10 mouse cellular contexts compared by ENCODE assay signal in genomic region chr14:55053708-55054190, GRCm38 (mm10). TPM values are rescaled to one million over a fixed set of nuclear protein-coding genes. Genes with fewer than 3 reads are reported as not detected.
DNase-seq lines count a peak whose midpoint lies in the region; ATAC-seq lines count a peak whose summit lies in the region.
"Had no signal": no experiment of that assay in that cellular context is flagged by ENCODE, and none has a peak within 500 bp of the region (broad histone marks: within the 10 kb centered on the region; RNA-seq: fewer than 3 reads in every experiment).

No protein-coding gene starts in this region.

- DNase-seq in hindbrain, embryonic 11.5 days (ENCODE audit: low spot score) = no peak
- peak; percentile 62 for DNase-seq in layer of hippocampus, adult 9-10 months (ENCODE audit: low spot score)
- DNase-seq in retina, postnatal 1 day = peak; percentile 91
- no peak for DNase-seq in spleen, adult 12 weeks (ENCODE audit: low spot score)
- DNase-seq in T-cell, adult 2 months (ENCODE audit: low spot score) = no peak
- no peak for DNase-seq in embryo, embryonic 10.5 days (ENCODE audit: low spot score)

- H3K4me1 ChIP-seq in hindbrain, embryonic 13.5 days (replicated peaks) = peaks cover 61% of the 10 kb centered on the region
- no peaks in the 10 kb centered on the region for H3K4me1 ChIP-seq in hindbrain, embryonic 11.5 days (replicated peaks; ENCODE audit: control insufficient read depth, insufficient read depth, low read length)
- H3K4me1 ChIP-seq in embryonic facial prominence, embryonic 15.5 days = peaks cover 10% of the 10 kb centered on the region

- H3K36me3 ChIP-seq in hindbrain, embryonic 13.5 days = no peaks in the 10 kb centered on the region
- no peaks in the 10 kb centered on the region for H3K36me3 ChIP-seq in hindbrain, embryonic 11.5 days (ENCODE audit: control insufficient read depth, insufficient read depth, low read length)
- H3K36me3 ChIP-seq in embryonic facial prominence, embryonic 15.5 days = no peaks in the 10 kb centered on the region
- H3K36me3 ChIP-seq: liver, embryonic 15.5 days had no signal

- peak overlapping the region; percentile 95 for H3K27ac ChIP-seq in hindbrain, embryonic 13.5 days
- H3K27ac ChIP-seq in hindbrain, embryonic 11.5 days (ENCODE audit: low read depth, low read length) = no peak overlapping the region
- H3K27ac ChIP-seq in embryonic facial prominence, embryonic 15.5 days (replicated peaks) = no peak overlapping the region
- H3K27ac ChIP-seq: liver, embryonic 15.5 days had no signal

- peak; percentile 78 for ATAC-seq in hindbrain, embryonic 13.5 days (ENCODE audit: low FRiP score)
- ATAC-seq in hindbrain, embryonic 11.5 days (ENCODE audit: low FRiP score) = no peak
- ATAC-seq in embryonic facial prominence, embryonic 15.5 days (ENCODE audit: insufficient number of reproducible peaks, low FRiP score, low TSS enrichment, low read depth) = peak; percentile 20; the same call in 1 of the 2 replicates

- H3K9ac ChIP-seq in hindbrain, embryonic 13.5 days = peak overlapping the region; percentile 63
- no peak overlapping the region for H3K9ac ChIP-seq in hindbrain, embryonic 11.5 days (ENCODE audit: low read depth, low read length)
- H3K9ac ChIP-seq in embryonic facial prominence, embryonic 15.5 days = no peak overlapping the region
- H3K9ac ChIP-seq: liver, embryonic 15.5 days had no signal

- H3K4me3 ChIP-seq in hindbrain, embryonic 13.5 days = peak overlapping the region; percentile 35
- no peak overlapping the region for H3K4me3 ChIP-seq in hindbrain, embryonic 11.5 days (ENCODE audit: low read depth, low read length)
- H3K4me3 ChIP-seq in embryonic facial prominence, embryonic 15.5 days (replicated peaks) = no peak overlapping the region
- H3K4me3 ChIP-seq: erythroblast, embryonic 14.5 days; liver, embryonic 15.5 days had no signal

- WGBS in hindbrain, embryonic 13.5 days = 71% methylated on average over 17 of the region's 17 CpGs
- WGBS in hindbrain, embryonic 11.5 days = 90% methylated on average over 13 of the region's 17 CpGs
- WGBS in embryonic facial prominence, embryonic 15.5 days = 84% methylated on average over 17 of the region's 17 CpGs

- H3K9me3 ChIP-seq in hindbrain, embryonic 13.5 days = no peaks in the 10 kb centered on the region
- no peaks in the 10 kb centered on the region for H3K9me3 ChIP-seq in hindbrain, embryonic 11.5 days (ENCODE audit: control insufficient read depth, low read length)
- H3K9me3 ChIP-seq in embryonic facial prominence, embryonic 15.5 days (replicated peaks) = no peaks in the 10 kb centered on the region
- H3K9me3 ChIP-seq: liver, embryonic 15.5 days had no signal

- no peaks in the 10 kb centered on the region for H3K27me3 ChIP-seq in hindbrain, embryonic 13.5 days
- H3K27me3 ChIP-seq in hindbrain, embryonic 11.5 days (ENCODE audit: control insufficient read depth, insufficient read depth, low read length) = no peaks in the 10 kb centered on the region
- H3K27me3 ChIP-seq in embryonic facial prominence, embryonic 15.5 days = no peaks in the 10 kb centered on the region

- peak overlapping the region; percentile 51 for H3K4me2 ChIP-seq in hindbrain, embryonic 13.5 days
- H3K4me2 ChIP-seq in hindbrain, embryonic 11.5 days (replicated peaks; ENCODE audit: low read depth, low read length) = no peak overlapping the region
- no peak overlapping the region for H3K4me2 ChIP-seq in embryonic facial prominence, embryonic 15.5 days (replicated peaks)
- H3K4me2 ChIP-seq: liver, embryonic 15.5 days had no signal

RNA-seq across cellular contexts. Expression of gene Zfhx2, which starts 38.4 kb away (rescaled TPM):
- polyA plus RNA-seq in hindbrain, embryonic 13.5 days (2015; fragmentation: Nextera tagmentation; extraction: Ambion mirVana) = 29.4 and 31.9 TPM in 2 replicates
- 16.1 and 20.8 TPM in 2 replicates for polyA plus RNA-seq in hindbrain, embryonic 11.5 days (2014; fragmentation: Nextera tagmentation; extraction: Ambion mirVana)
- polyA plus RNA-seq in embryonic facial prominence, embryonic 15.5 days (2015; fragmentation: Nextera tagmentation; extraction: Ambion mirVana) = 4.2 and 5.0 TPM in 2 replicates

RNA-seq across cellular contexts. Expression of gene Ngdn, which starts 38.5 kb away (rescaled TPM):
- 53.4 and 53.7 TPM in 2 replicates for polyA plus RNA-seq in hindbrain, embryonic 13.5 days (2015; fragmentation: Nextera tagmentation; extraction: Ambion mirVana)
- polyA plus RNA-seq in hindbrain, embryonic 11.5 days (2014; fragmentation: Nextera tagmentation; extraction: Ambion mirVana) = 79.7 and 81.5 TPM in 2 replicates
- 70.7 and 73.9 TPM in 2 replicates for polyA plus RNA-seq in embryonic facial prominence, embryonic 15.5 days (2015; fragmentation: Nextera tagmentation; extraction: Ambion mirVana)

RNA-seq across cellular contexts. Expression of gene Thtpa, which starts 40.8 kb away (rescaled TPM):
- polyA plus RNA-seq in hindbrain, embryonic 13.5 days (2015; fragmentation: Nextera tagmentation; extraction: Ambion mirVana) = 29.8 and 30.7 TPM in 2 replicates
- polyA plus RNA-seq in hindbrain, embryonic 11.5 days (2014; fragmentation: Nextera tagmentation; extraction: Ambion mirVana) = 18.2 and 20.9 TPM in 2 replicates
- polyA plus RNA-seq in embryonic facial prominence, embryonic 15.5 days (2015; fragmentation: Nextera tagmentation; extraction: Ambion mirVana) = 21.5 and 22.4 TPM in 2 replicates

RNA-seq across cellular contexts. Expression of gene Ap1g2, which starts 52.6 kb away (rescaled TPM):
- 6.5 and 6.6 TPM in 2 replicates for polyA plus RNA-seq in hindbrain, embryonic 13.5 days (2015; fragmentation: Nextera tagmentation; extraction: Ambion mirVana)
- polyA plus RNA-seq in hindbrain, embryonic 11.5 days (2014; fragmentation: Nextera tagmentation; extraction: Ambion mirVana) = 9.0 and 9.4 TPM in 2 replicates
- polyA plus RNA-seq in embryonic facial prominence, embryonic 15.5 days (2015; fragmentation: Nextera tagmentation; extraction: Ambion mirVana) = 25.5 and 29.1 TPM in 2 replicates

RNA-seq across cellular contexts. Expression of gene Myh7, which starts 59.3 kb away (rescaled TPM):
- 8.2 and 9.2 TPM in 2 replicates for polyA plus RNA-seq in hindbrain, embryonic 13.5 days (2015; fragmentation: Nextera tagmentation; extraction: Ambion mirVana)
- polyA plus RNA-seq in hindbrain, embryonic 11.5 days (2014; fragmentation: Nextera tagmentation; extraction: Ambion mirVana) = 1.8 and 3.3 TPM in 2 replicates
- polyA plus RNA-seq in embryonic facial prominence, embryonic 15.5 days (2015; fragmentation: Nextera tagmentation; extraction: Ambion mirVana) = 21.5 and 33.1 TPM in 2 replicates
- polyA plus RNA-seq: erythroblast, embryonic 14.5 days had no signal

Comparison
In these comparisons a context has a peak if more than half of its experiments do, and no peak if none do; other contexts are left out.
1. DNase-seq: peak in layer of hippocampus, adult 9-10 months (single experiment) and retina, postnatal 1 day (single experiment); none in hindbrain, embryonic 11.5 days (single experiment), spleen, adult 12 weeks (single experiment), T-cell, adult 2 months (single experiment) and embryo, embryonic 10.5 days (single experiment).